ENCODE assay signal across 24 mouse cellular contexts in the genomic region with DNA sequence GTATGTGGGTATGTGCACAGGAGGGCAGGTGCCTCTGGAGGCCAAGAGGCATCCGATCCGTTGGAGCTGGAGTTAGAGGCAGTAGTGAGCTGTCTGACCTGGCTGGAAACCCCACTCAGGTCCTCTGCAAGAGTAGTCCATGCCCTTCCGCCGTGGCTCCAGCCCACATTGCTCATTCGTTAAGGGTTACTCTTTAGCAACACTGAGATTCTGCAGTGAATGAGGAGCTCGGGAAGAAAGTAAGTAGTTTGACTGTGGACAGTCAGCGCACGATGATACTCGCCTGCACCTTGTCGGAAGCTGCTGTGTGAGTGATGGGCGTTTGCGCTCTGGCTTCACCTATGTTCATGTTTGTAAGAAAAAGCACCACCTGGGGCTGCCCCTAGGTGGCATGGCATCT. TPM values are rescaled to one million over a fixed set of nuclear protein-coding genes. Genes with fewer than 3 reads are reported as not detected.
DNase-seq lines count a peak whose midpoint lies in the region; ATAC-seq and TF ChIP-seq lines count a peak whose summit lies in the region.
"Had no signal": no experiment of that assay in that cellular context is flagged by ENCODE, and none has a peak within 500 bp of the region (broad histone marks: within the 10 kb centered on the region; RNA-seq: fewer than 3 reads in every experiment).

No protein-coding gene starts in this region.

- TF ChIP-seq CTCF in layer of hippocampus, adult 2 months (conservative IDR thresholded peaks at IDR 0.05), result peak; percentile 55

- H3K36me3 ChIP-seq in kidney, embryonic 15.5 days, result no peaks in the 10 kb centered on the region
- H3K36me3 ChIP-seq: embryonic facial prominence, embryonic 10.5 days; heart, embryonic 13.5 days; liver, embryonic 15.5 days; midbrain, embryonic 10.5 days; neural tube, embryonic 13.5 days had no signal

- H3K9ac ChIP-seq in kidney, embryonic 15.5 days, result no peak overlapping the region
- H3K9ac ChIP-seq: heart, embryonic 13.5 days; liver, embryonic 15.5 days; neural tube, embryonic 13.5 days had no signal

- H3K27ac ChIP-seq in layer of hippocampus, adult 2 months, result no peak overlapping the region
- H3K27ac ChIP-seq in kidney, embryonic 15.5 days, result peak overlapping the region; percentile 82
- H3K27ac ChIP-seq: embryonic facial prominence, embryonic 10.5 days; heart, embryonic 13.5 days; midbrain, embryonic 10.5 days; neural tube, embryonic 13.5 days had no signal

- WGBS in kidney, embryonic 15.5 days, result 80% methylated on average over 12 of the region's 12 CpGs

- no peaks in the 10 kb centered on the region for H3K27me3 ChIP-seq in kidney, embryonic 15.5 days
- H3K27me3 ChIP-seq: heart, embryonic 13.5 days; liver, embryonic 15.5 days; neural tube, embryonic 13.5 days had no signal

- H3K4me3 ChIP-seq in layer of hippocampus, adult 2 months, result no peak overlapping the region
- H3K4me3 ChIP-seq in kidney, embryonic 15.5 days (replicated peaks), result no peak overlapping the region
- H3K4me3 ChIP-seq: embryonic facial prominence, embryonic 10.5 days; erythroblast, embryonic 14.5 days; heart, embryonic 13.5 days; liver, embryonic 15.5 days; midbrain, embryonic 10.5 days; neural tube, embryonic 13.5 days had no signal

- H3K4me1 ChIP-seq in kidney, embryonic 15.5 days, result peaks cover 20% of the 10 kb centered on the region
- H3K4me1 ChIP-seq: heart, embryonic 13.5 days; neural tube, embryonic 13.5 days had no signal

- no peaks in the 10 kb centered on the region for H3K9me3 ChIP-seq in kidney, embryonic 15.5 days (replicated peaks)
- H3K9me3 ChIP-seq: embryonic facial prominence, embryonic 10.5 days; heart, embryonic 13.5 days; liver, embryonic 15.5 days; midbrain, embryonic 10.5 days; neural tube, embryonic 13.5 days had no signal

- ATAC-seq in kidney, embryonic 15.5 days (replicated peaks; ENCODE audit: low FRiP score), result no peak
- ATAC-seq: CD4-positive, CD25-positive, alpha-beta regulatory T cell, adult 4 months; forebrain, embryonic 16.5 days; hindbrain, embryonic 16.5 days had no signal

- H3K4me2 ChIP-seq in kidney, embryonic 15.5 days, result no peak overlapping the region
- H3K4me2 ChIP-seq: heart, embryonic 13.5 days; liver, embryonic 15.5 days; neural tube, embryonic 13.5 days had no signal

- DNase-seq in layer of hippocampus, adult 2 months (ENCODE audit: low spot score in 2 of 2), result no peak
- no peak for DNase-seq in layer of hippocampus, postnatal 14 days (ENCODE audit: low spot score in 2 of 2)
- DNase-seq in thymus, postnatal 14 days, result peak; percentile 14
- no peak for DNase-seq in thymus, adult 18-20 months
- DNase-seq in lung, postnatal 36 days, result no peak
- no peak for DNase-seq in B cell, adult 2 months
- DNase-seq: adrenal gland, adult 8-10 months; cerebellum, adult 11-12 months; cerebellum, postnatal 36 days; heart, postnatal 36 days; layer of hippocampus, postnatal 36 days; left cerebral cortex, postnatal 4 days; lung, postnatal 4 days; right cerebral cortex, postnatal 25 days had no signal

RNA-seq across cellular contexts. Expression of a gene that starts 17.0 kb away (rescaled TPM):
- under 1 TPM; 0.15 TPM for total RNA-seq in layer of hippocampus, adult 2 months (2021)
- under 1 TPM; 0.17 to 0.37 TPM for total RNA-seq in layer of hippocampus, postnatal 14 days (2021)
- 11.1 and 13.1 TPM in 2 replicates for polyA plus RNA-seq in kidney, embryonic 15.5 days (2015; fragmentation: Nextera tagmentation; extraction: Ambion mirVana)
- polyA plus RNA-seq: erythroblast, embryonic 14.5 days had no signal

RNA-seq across cellular contexts. Expression of a gene that starts 44.9 kb away (rescaled TPM):
- 100 to 1,000 TPM; 347 to 374 TPM for total RNA-seq in layer of hippocampus, adult 2 months (2021)
- total RNA-seq in layer of hippocampus, postnatal 14 days (2021), result 100 to 1,000 TPM; 306 to 349 TPM
- 32.0 and 32.7 TPM in 2 replicates for polyA plus RNA-seq in kidney, embryonic 15.5 days (2015; fragmentation: Nextera tagmentation; extraction: Ambion mirVana)

RNA-seq across cellular contexts. Expression of a gene that starts 45.2 kb away (rescaled TPM):
- total RNA-seq in layer of hippocampus, adult 2 months (2021), result 10 to 100 TPM; 13.1 to 13.6 TPM
- total RNA-seq in layer of hippocampus, postnatal 14 days (2021), result 10 to 100 TPM; 11.8 to 12.7 TPM
- 13.8 and 15.4 TPM in 2 replicates for polyA plus RNA-seq in kidney, embryonic 15.5 days (2015; fragmentation: Nextera tagmentation; extraction: Ambion mirVana)
